Mouse (Mus musculus) brain, embryonic 14.5 days (tissue): ENCODE results near the gene Auts2.

Experiments used
- CTCF ChIP-seq: fragments of 200-500 bp; IDR thresholded peaks from 2 replicates; pipeline ENCODE4 v1.5.1; 2012; ENCODE audit warnings: inconsistent platforms, mild to moderate bottlenecking, moderate library complexity, borderline replicate concordance; ENCODE audit not compliant: insufficient read depth, insufficient read length; ENCODE audit errors: extremely low read depth
- POLR2A ChIP-seq: fragments of 200-500 bp; IDR thresholded peaks from 2 replicates; pipeline ENCODE4 v1.6.1; 2012; ENCODE audit warnings: mild to moderate bottlenecking, inconsistent platforms, borderline replicate concordance; ENCODE audit not compliant: poor library complexity, insufficient read depth, insufficient read length, severe bottlenecking; ENCODE audit errors: extremely low read depth

GRCm38 (mm10) chr5:131690781-131691180, 852.4 kb downstream of the Auts2 start:
- TF ChIP-seq POLR2A (no peak), CTCF (no peak)
